Mouse (Mus musculus): ENCODE results near the gene Olfr1155.

The Olfr1155 gene

GRCm38 (mm10) chr2:87945037-87945436, at the start of gene Olfr1155:
Gene Olfr1155 (minus strand): TSS chr2:87945137.
- DNase-seq: no peak

GRCm38 (mm10) chr2:87989813-87990212, 44.9 kb upstream of the Olfr1155 start, which contains the start of gene Olfr1158:
Gene Olfr1158 (plus strand): TSS chr2:87990113.
- DNase-seq: no peak

DNA sequence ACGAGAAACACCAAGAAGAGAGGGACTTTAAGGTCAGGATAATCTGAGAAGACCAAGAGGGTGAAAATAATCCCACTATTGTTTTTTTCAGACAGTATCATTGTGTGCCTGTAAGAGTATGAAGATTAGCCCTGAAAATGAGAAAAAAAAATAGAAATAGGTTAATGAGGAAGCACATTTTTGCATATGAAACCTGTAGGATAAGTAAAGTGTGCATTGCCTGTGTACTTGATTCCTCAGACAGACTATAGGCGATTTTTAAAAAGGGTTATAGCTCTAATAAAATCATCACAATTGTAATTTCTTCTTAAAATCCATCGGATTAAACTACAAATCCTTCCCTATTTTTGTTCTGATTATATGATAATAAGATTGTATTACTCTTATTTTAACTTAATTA, 29.6 kb upstream of the Olfr1155 start, which contains the start of gene Olfr74:
Gene Olfr74 (minus strand): TSS at position 101 of the 400 bp plus-strand sequence.
- DNase-seq: no peak

- no peak for DNase-seq
These were observed 23.3 kb upstream of the Olfr1155 start, which contains the start of gene Olfr1157 for GRCm38 (mm10) chr2:87968199-87968598. Gene Olfr1157 (minus strand): TSS chr2:87968299.

GRCm38 (mm10) chr2:87953000-87953399, 8.1 kb upstream of the Olfr1155 start, which contains the start of gene Olfr1156:
Gene Olfr1156 (minus strand): TSS chr2:87953100.
- DNase-seq: no peak

DNA sequence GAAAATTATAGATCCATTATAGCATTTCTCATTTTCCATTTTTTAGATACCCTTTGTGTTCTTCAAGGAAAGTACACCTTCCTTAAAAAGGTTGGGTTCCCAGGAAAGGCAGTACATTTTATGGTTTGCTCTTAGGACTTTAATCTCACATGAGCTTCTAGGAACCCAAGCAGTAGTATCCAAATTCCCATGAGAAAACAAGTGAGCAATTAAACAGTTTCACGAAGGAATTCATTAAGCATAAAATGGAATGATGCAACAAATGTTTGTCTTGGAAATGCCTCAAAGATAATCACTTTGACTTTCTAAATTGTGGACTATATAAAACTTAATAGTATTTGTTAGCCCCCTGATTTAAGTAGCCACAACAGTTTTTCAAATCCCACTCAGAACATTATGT, 39.9 kb downstream of the Olfr1155 start, which contains the start of gene Olfr1154:
Gene Olfr1154 (minus strand): TSS at position 101 of the 400 bp plus-strand sequence.
- DNase-seq: no peak

DNA sequence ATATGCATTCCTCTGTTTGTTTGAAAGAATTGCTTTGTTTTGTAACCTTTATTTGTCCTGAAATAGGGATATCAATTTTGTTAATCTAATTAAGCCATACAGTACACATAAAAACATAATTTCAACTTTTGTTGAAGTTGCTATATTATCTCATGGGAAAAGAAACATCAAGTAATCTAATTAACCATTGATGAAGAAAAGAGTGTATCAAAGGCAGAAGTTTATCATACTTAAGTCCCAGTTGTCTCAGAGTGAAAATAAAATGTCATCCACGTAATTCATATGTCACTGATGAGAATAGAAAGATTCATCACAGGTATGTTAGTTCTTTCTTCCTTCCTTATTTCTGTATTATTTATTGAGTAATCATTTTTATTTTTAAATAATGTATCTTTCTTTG, 50.3 kb downstream of the Olfr1155 start, which contains the start of gene Olfr1153:
Gene Olfr1153 (plus strand): TSS at position 301 of the 400 bp plus-strand sequence.
- DNase-seq: no peak
